Mouse (Mus musculus) stomach, embryonic 14.5 days (tissue): ENCODE measurements around the gene Slc10a4. TPM values are rescaled to one million over a fixed set of nuclear protein-coding genes. Genes with fewer than 3 reads are reported as not detected.

Experiments used
- ATAC-seq: fragments of 200-750 bp; cut with Nextera tagmentation; 2 replicates; pipeline ENCODE4 v1.8.0; 2017; ENCODE audit warnings: low read depth, moderate TSS enrichment; ENCODE audit not compliant: insufficient number of reproducible peaks, insufficient read depth, low FRiP score
- H3K27ac ChIP-seq: fragments of 300-500 bp; sonication (generic); 2 replicates; pipeline ENCODE4 v1.5.1; 2014; ENCODE audit warnings: mild to moderate bottlenecking, low read length, moderate library complexity, mixed read lengths
- H3K27me3 ChIP-seq: fragments of 300-500 bp; sonication (generic); 2 replicates; pipeline ENCODE4 v1.6.1; 2014; ENCODE audit warnings: low read length, control low read depth, mixed read lengths; ENCODE audit not compliant: control insufficient read depth, insufficient read depth
- H3K36me3 ChIP-seq: fragments of 300-500 bp; sonication (generic); 2 replicates; pipeline ENCODE4 v1.6.1; 2014; ENCODE audit warnings: mild to moderate bottlenecking, control low read depth, low read length, moderate library complexity, mixed read lengths; ENCODE audit not compliant: control insufficient read depth, insufficient read depth
- H3K4me1 ChIP-seq: fragments of 300-500 bp; sonication (generic); 2 replicates; pipeline ENCODE4 v1.6.1; 2014; ENCODE audit warnings: low read length, control low read depth, mixed read lengths; ENCODE audit not compliant: control insufficient read depth, insufficient read depth
- H3K4me2 ChIP-seq: fragments of 300-500 bp; sonication (generic); replicated peaks from 2 replicates; pipeline ENCODE4 v1.6.1; 2014; ENCODE audit warnings: low read depth, low read length, control low read depth
- H3K4me3 ChIP-seq: fragments of 300-500 bp; sonication (generic); 2 replicates; pipeline ENCODE4 v1.5.1; 2014; ENCODE audit warnings: low read depth, low read length, control low read depth
- H3K9ac ChIP-seq: fragments of 300-500 bp; sonication (generic); replicated peaks from 2 replicates; pipeline ENCODE4 v1.6.1; 2014; ENCODE audit warnings: low read depth, mild to moderate bottlenecking, control low read depth, low read length, moderate library complexity, mixed read lengths
- H3K9me3 ChIP-seq: fragments of 300-500 bp; sonication (generic); 2 replicates; pipeline ENCODE4 v1.6.1; 2016; ENCODE audit warnings: low read depth, low read length, control low read depth; ENCODE audit not compliant: control insufficient read depth
- WGBS: fragments of 180-500 bp; shearing (Covaris S2); extraction: QIAGEN DNeasy Blood & Tissue Kit; methylation state at CpG from one replicate; pipeline ENCODE4 v1.1.7; 2014; 5-methylcytosine and 5-hydroxymethylcytosine counted together
- polyA plus RNA-seq: library from polyadenylated mRNA; unstranded; fragments of >200 nt; fragmentation: Nextera tagmentation; extraction: Ambion mirVana; gene quantifications from 2 replicates; pipeline ENCODE4 v1.2.1, GENCODE M21; 2014

Slc10a4 gene
- polyA plus RNA-seq = 14.2 and 14.4 TPM in 2 replicates

DNA sequence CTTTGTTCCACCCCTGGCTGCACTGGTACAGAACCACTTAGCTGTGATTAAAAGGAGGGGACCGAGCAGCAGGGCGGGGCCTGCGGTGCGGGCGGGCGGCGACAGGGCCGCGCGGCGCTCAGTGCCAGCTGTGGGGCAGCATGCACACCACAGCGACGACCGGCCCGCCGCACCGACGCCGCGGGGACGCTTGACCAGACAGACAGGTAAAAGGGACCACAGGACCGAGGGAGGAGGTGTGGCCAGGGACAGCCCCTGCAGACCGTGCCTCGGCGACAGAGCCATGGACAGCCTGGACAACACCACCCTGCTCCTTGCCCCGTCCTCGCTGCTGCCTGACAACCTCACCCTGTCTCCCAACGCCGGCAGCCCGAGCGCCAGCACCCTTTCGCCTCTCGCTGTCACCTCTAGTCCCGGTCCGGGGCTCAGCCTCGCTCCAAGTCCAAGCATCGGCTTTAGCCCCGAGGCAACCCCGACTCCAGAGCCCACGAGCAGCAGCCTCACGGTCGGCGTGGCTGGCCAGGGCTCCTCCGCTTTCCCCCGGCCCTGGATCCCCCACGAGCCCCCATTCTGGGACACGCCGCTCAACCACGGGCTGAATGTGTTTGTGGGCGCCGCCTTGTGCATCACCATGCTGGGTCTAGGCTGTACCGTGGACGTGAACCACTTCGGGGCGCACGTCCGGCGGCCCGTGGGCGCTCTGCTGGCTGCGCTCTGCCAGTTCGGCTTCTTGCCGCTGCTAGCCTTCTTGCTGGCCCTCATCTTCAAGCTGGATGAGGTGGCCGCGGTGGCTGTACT, at the start of gene Slc10a4:
Slc10a4 (plus strand) TSS at position 100 of the 798 bp plus-strand sequence.
- Histone ChIP-seq H3K4me3 (peak within 1 kb of the TSS; percentile 35), H3K27ac (no peak within 1 kb of the TSS), H3K36me3 (no peaks in the 10 kb centered on the region), H3K9ac (no peak within 1 kb of the TSS), H3K9me3 (no peaks in the 10 kb centered on the region), H3K4me1 (no peaks in the 10 kb centered on the region), H3K27me3 (peaks cover 13% of the 10 kb centered on the region; the same call in 1 of the 2 replicates), H3K4me2 (peak within 1 kb of the TSS; percentile 60)
- 10% methylated on average over 64 of the region's 65 CpGs for whole genome bisulfite sequencing
- peak; percentile 65; the same call in 1 of the 2 replicates for ATAC-seq

DNA sequence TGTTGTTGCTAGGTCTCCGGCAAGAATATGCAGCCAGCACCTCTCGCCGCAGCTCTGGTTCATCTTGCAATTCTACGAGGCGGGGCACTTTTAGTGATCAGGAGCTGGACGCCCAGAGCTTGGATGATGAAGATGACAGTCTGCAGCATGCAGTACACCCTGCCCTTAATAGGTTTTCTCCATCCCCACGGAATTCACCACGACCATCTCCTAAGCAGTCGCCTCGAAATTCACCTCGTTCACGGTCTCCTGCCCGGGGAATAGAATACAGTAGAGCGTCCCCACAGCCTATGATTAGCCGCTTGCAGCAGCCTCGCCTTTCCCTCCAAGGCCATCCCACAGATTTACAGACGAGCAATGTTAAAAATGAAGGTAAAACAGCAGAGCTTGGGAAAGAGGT, 49.4 kb upstream of the Slc10a4 start:
- no peaks in the 10 kb centered on the region; the same call in none of the 2 replicates for H3K36me3 ChIP-seq
- no peak for ATAC-seq
- no peak overlapping the region for H3K27ac ChIP-seq
- H3K9me3 ChIP-seq = no peaks in the 10 kb centered on the region
- H3K4me3 ChIP-seq = no peak overlapping the region
- H3K4me2 ChIP-seq = no peak overlapping the region
- H3K4me1 ChIP-seq = no peaks in the 10 kb centered on the region
- 88% methylated on average over 17 of the region's 17 CpGs for WGBS
- no peak overlapping the region for H3K9ac ChIP-seq
- no peaks in the 10 kb centered on the region for H3K27me3 ChIP-seq

DNA sequence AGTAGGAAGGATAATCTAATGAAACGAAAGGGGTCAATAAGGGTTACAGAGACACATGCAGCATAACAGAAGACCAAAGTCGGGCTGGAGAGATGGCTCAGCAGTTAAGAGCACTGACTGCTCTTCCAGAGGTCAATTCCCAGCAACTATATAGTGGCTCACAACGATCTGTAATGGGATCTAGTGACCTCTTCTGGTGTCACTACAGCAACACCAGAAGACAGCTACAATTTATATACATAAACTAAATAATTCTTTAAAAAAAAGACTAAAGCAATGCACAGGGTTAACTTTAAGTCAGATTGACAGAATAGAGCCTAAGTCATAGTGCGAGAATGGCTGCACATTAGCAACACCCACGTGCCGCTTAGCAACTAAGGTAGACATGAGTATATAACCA, 46.6 kb upstream of the Slc10a4 start:
- 75% methylated on average over 6 of the region's 6 CpGs for WGBS
- Histone ChIP-seq H3K27ac (no peak overlapping the region), H3K4me1 (no peaks in the 10 kb centered on the region), H3K9me3 (no peaks in the 10 kb centered on the region), H3K36me3 (no peaks in the 10 kb centered on the region; the same call in none of the 2 replicates), H3K4me3 (no peak overlapping the region), H3K9ac (no peak overlapping the region), H3K4me2 (no peak overlapping the region), H3K27me3 (no peaks in the 10 kb centered on the region)
- no peak for ATAC-seq

DNA sequence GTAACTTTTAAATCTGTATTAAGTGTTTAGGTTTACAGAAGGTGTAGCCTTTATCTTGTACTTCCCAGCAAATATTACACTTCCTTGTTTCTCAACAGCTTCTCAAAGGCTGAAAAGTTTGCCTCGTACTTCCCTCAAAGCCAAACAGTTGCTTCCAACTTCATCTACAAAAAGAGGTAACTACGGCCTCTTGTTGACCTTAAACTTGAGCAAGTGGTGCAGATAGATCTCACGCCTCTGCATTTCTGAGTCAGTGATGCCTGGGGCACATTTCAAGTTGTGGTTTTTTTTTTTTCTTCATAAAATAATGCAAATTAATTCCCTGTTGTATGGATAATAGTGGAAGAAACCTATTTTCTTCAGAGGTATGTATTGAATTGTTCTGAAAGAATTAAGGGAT, 41.0 kb upstream of the Slc10a4 start:
- Histone ChIP-seq H3K9ac (no peak overlapping the region), H3K4me1 (no peaks in the 10 kb centered on the region), H3K27ac (no peak overlapping the region), H3K4me3 (no peak overlapping the region), H3K9me3 (no peaks in the 10 kb centered on the region), H3K27me3 (no peaks in the 10 kb centered on the region), H3K36me3 (peaks cover 8% of the 10 kb centered on the region), H3K4me2 (no peak overlapping the region)
- ATAC-seq = no peak
- WGBS = 79% methylated on average over 3 of the region's 3 CpGs

DNA sequence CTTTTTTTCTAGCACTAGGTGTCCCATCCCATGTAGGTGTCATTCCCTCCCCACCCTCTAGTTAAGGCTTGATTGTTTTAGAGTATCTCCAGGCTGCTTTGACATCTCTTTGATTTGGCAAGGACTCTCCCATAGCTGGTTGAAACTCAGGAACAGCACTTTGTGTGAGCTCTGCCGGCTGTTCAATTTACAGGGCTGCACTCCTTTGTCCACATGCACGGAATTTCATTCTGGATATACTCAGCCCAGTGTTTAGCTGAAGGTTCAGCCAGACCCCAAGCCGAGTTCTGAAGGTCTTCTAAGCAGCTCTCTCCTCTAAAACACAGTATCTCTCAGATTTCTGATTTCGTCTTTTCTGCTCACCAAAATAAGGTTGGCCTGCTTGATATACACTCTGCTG, 34.2 kb upstream of the Slc10a4 start:
- 0 out of 2 replicates have a peak, but pooled peaks cover 7% of the 10 kb centered on the region for H3K4me1 ChIP-seq

DNA sequence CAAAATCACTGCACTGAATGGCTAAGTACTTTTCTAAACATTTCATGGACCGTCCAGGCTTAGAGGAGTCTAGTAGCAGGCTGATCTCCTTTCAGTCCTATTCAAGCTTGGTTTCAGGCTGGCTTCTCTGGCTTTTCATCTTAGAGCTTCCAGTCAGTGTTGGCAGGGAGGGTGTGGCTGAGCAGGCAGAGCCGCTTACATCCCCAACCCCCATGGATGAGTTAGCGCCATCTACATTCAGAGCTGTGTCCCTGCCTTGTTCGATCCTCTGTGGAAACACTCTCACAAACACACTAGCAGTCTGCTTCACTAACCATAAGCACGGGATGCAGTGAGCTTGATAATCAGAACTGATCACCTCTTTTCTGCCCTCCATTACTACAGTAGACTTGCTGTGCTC, 33.7 kb upstream of the Slc10a4 start:
- ATAC-seq = peak; percentile 49; the same call in 1 of the 2 replicates
- H3K36me3 ChIP-seq = peaks cover 24% of the 10 kb centered on the region; the same call in 1 of the 2 replicates
- H3K9ac ChIP-seq = no peak overlapping the region
- H3K27ac ChIP-seq = peak overlapping the region; percentile 44; the same call in 1 of the 2 replicates
- WGBS = 55% methylated on average over 5 of the region's 5 CpGs
- H3K4me3 ChIP-seq = no peak overlapping the region
- H3K9me3 ChIP-seq = no peaks in the 10 kb centered on the region
- 0 out of 2 replicates have a peak, but pooled peaks cover 7% of the 10 kb centered on the region for H3K4me1 ChIP-seq
- no peak overlapping the region for H3K4me2 ChIP-seq
- H3K27me3 ChIP-seq = no peaks in the 10 kb centered on the region

More for the DNA sequence above, 34.2 kb upstream of the Slc10a4 start:
- 0 out of 2 replicates have a peak, but pooled peaks have one; percentile 28 for ATAC-seq
- Histone ChIP-seq H3K4me3 (no peak overlapping the region), H3K4me2 (no peak overlapping the region), H3K9ac (no peak overlapping the region), H3K36me3 (peaks cover 24% of the 10 kb centered on the region; the same call in 1 of the 2 replicates), H3K27ac (peak overlapping the region; percentile 44; the same call in 1 of the 2 replicates), H3K27me3 (no peaks in the 10 kb centered on the region), H3K9me3 (no peaks in the 10 kb centered on the region)
- 58% methylated on average over 4 of the region's 4 CpGs for WGBS

DNA sequence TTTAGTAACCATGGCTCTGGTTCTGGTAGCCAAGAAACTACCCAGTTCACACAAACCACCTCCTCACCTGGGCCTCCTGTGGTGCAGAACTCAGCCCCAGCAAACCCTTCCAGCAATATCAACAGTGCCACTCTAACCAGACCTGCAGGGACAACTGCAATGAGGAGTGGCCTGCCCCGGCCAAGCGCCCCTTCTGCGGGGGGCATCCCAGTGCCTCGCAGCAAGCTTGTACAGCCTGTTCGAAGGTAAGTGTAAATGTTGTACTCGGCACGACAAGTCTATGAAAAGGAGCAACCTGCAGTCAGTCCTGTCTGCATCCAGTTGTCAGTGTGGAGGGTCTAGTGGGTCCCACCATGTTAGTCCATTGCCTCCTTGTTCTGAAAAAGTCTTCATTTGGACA, 32.1 kb upstream of the Slc10a4 start, which contains the start of gene Gm10135:
Gm10135 (minus strand) TSS at position 101 of the 400 bp plus-strand sequence.
- whole genome bisulfite sequencing = 95% methylated on average over 7 of the region's 7 CpGs
- Histone ChIP-seq H3K9ac (no peak within 1 kb of the TSS), H3K9me3 (no peaks in the 10 kb centered on the region), H3K4me1 (0 out of 2 replicates have a peak, but pooled peaks cover 7% of the 10 kb centered on the region), H3K4me2 (no peak within 1 kb of the TSS), H3K27me3 (no peaks in the 10 kb centered on the region), H3K27ac (no peak within 1 kb of the TSS), H3K4me3 (no peak within 1 kb of the TSS), H3K36me3 (peaks cover 19% of the 10 kb centered on the region; the same call in 1 of the 2 replicates)
- ATAC-seq = no peak

DNA sequence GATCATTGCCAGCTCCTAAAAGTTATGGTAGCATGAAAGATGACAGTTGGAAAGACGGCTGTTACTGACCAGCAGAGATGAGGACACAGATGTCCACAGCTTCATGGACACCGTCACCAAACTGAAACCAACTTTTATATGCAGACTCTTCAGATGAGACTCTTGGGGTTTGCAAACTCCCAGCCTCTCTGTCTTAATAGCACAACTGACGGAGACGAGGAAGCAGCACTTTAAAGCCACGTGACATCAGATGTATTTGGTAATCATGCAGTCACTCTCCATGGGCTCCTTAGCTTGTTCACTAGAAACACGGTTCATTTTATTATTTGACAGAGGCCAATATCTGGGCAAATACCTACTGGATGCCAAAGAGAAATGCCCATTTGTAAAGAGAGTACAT, 30.7 kb upstream of the Slc10a4 start:
- Histone ChIP-seq H3K9me3 (no peaks in the 10 kb centered on the region), H3K4me3 (no peak overlapping the region), H3K4me2 (no peak overlapping the region), H3K27me3 (no peaks in the 10 kb centered on the region), H3K36me3 (peaks cover 16% of the 10 kb centered on the region; the same call in 1 of the 2 replicates), H3K4me1 (0 out of 2 replicates have a peak, but pooled peaks cover 7% of the 10 kb centered on the region), H3K27ac (no peak overlapping the region), H3K9ac (no peak overlapping the region)
- 88% methylated on average over 6 of the region's 6 CpGs for WGBS
- ATAC-seq = no peak
